Mouse (Mus musculus) CD4-positive helper T cell, adult 2 months (primary cell): ENCODE measurements around the gene Nsmce1.
"Not testable (repeated sequence)": the region's sequence is repeated elsewhere in the genome, so short reads cannot be mapped to it uniquely, and the experiment has no call there.

Experiments
- DNase-seq: peaks from one replicate; pipeline ENCODE4 v3.0.0-alpha.2; 2012; ENCODE audit warnings: low read depth, missing footprints, low spot score

Nsmce1 gene

GRCm38 (mm10) chr7:125442323-125442722 is 49.1 kb downstream of the Nsmce1 start:
- DNase-seq, result no peak

GRCm38 (mm10) chr7:125434666-125435290 is 56.6 kb downstream of the Nsmce1 start:
- DNase-seq, result no peak

GRCm38 (mm10) chr7:125433874-125434273 is 57.5 kb downstream of the Nsmce1 start:
- DNase-seq, result no peak

- no peak for DNase-seq
Measured at GRCm38 (mm10) chr7:125430170-125430842, 61.1 kb downstream of the Nsmce1 start.

GRCm38 (mm10) chr7:125428816-125429500 is 62.4 kb downstream of the Nsmce1 start:
- DNase-seq, result not testable (repeated sequence)

GRCm38 (mm10) chr7:125428381-125428780 is 63.0 kb downstream of the Nsmce1 start:
- DNase-seq, result no peak

GRCm38 (mm10) chr7:125427492-125428090 is 63.8 kb downstream of the Nsmce1 start:
- no peak for DNase-seq

- DNase-seq, result peak; percentile 63
Measured at GRCm38 (mm10) chr7:125423056-125423455, 68.3 kb downstream of the Nsmce1 start.

- no peak for DNase-seq
Measured at GRCm38 (mm10) chr7:125421911-125422310, 69.5 kb downstream of the Nsmce1 start.

- peak; percentile 69 for DNase-seq
Measured at GRCm38 (mm10) chr7:125420190-125420589, 71.2 kb downstream of the Nsmce1 start.

- DNase-seq, result no peak
Measured at GRCm38 (mm10) chr7:125418413-125418812, 73.0 kb downstream of the Nsmce1 start.
